Comparison of ENCODE assay signal across 8 mouse cellular contexts in genomic region chr17:32787436-32788093, GRCm38 (mm10). TPM values are rescaled to one million over a fixed set of nuclear protein-coding genes. Genes with fewer than 3 reads are reported as not detected.
DNase-seq lines count a peak whose midpoint lies in the region; ATAC-seq and TF ChIP-seq lines count a peak whose summit lies in the region.

No protein-coding gene starts in this region.

- H3K4me3 ChIP-seq in cerebellum, adult 2 months (replicated peaks; ENCODE audit: insufficient read depth, low read depth, low read length) = peak overlapping the region; percentile 75
- H3K4me3 ChIP-seq in thymus, adult 2 months (ENCODE audit: control insufficient read depth, insufficient read depth, low read length) = peak overlapping the region; percentile 90
- H3K4me3 ChIP-seq in forebrain, postnatal 0 days (ENCODE audit: low read depth, low read length) = peak overlapping the region; percentile 78
- H3K4me3 ChIP-seq in midbrain, embryonic 13.5 days (replicated peaks) = peak overlapping the region; percentile 92

- peak; percentile 83 for ATAC-seq in forebrain, postnatal 0 days
- ATAC-seq in midbrain, embryonic 13.5 days = peak; percentile 95

- H3K4me1 ChIP-seq in cerebellum, adult 2 months (ENCODE audit: control insufficient read depth, insufficient read depth, low read length) = no peaks in the 10 kb centered on the region
- peaks cover 9% of the 10 kb centered on the region for H3K4me1 ChIP-seq in thymus, adult 2 months (replicated peaks; ENCODE audit: control insufficient read depth, insufficient read depth, low read length)
- peaks cover 20% of the 10 kb centered on the region for H3K4me1 ChIP-seq in forebrain, postnatal 0 days (ENCODE audit: insufficient read depth)
- H3K4me1 ChIP-seq in midbrain, embryonic 13.5 days (replicated peaks) = peaks cover 28% of the 10 kb centered on the region

- H3K27me3 ChIP-seq in cerebellum, adult 2 months (ENCODE audit: control insufficient read depth, insufficient read depth, low read length) = no peaks in the 10 kb centered on the region
- H3K27me3 ChIP-seq in thymus, adult 2 months (ENCODE audit: control insufficient read depth, insufficient read depth, low read length) = no peaks in the 10 kb centered on the region
- no peaks in the 10 kb centered on the region for H3K27me3 ChIP-seq in forebrain, postnatal 0 days (ENCODE audit: insufficient read depth, low read length)
- no peaks in the 10 kb centered on the region for H3K27me3 ChIP-seq in midbrain, embryonic 13.5 days

- no peak for DNase-seq in cerebellum, adult 2 months
- DNase-seq in cerebellum, adult 8-10 months = no peak
- DNase-seq in thymus, adult 2 months = no peak
- no peak for DNase-seq in thymus, postnatal 36 days
- no peak for DNase-seq in forebrain, postnatal 0 days
- peak; percentile 68 for DNase-seq in kidney, postnatal 14 days
- DNase-seq in adrenal gland, adult (ENCODE audit: inconsistent age in 2 of 2, low spot score in 1 of 2) = no peak

- H3K27ac ChIP-seq in cerebellum, adult 2 months (ENCODE audit: insufficient read depth, low read length) = peak overlapping the region; percentile 82
- H3K27ac ChIP-seq in thymus, adult 2 months (ENCODE audit: control insufficient read depth, insufficient read depth, low read length) = peak overlapping the region; percentile 36
- H3K27ac ChIP-seq in forebrain, postnatal 0 days (ENCODE audit: low read depth, low read length) = peak overlapping the region; percentile 95
- H3K27ac ChIP-seq in midbrain, embryonic 13.5 days = peak overlapping the region; percentile 94

- under 1% methylated on average over 31 of the region's 31 CpGs for WGBS in cerebellum, adult 2 months
- 2% methylated on average over 31 of the region's 31 CpGs for WGBS in thymus, adult 2 months
- WGBS in forebrain, postnatal 0 days = 2% methylated on average over 31 of the region's 31 CpGs
- WGBS in midbrain, embryonic 13.5 days = 1% methylated on average over 31 of the region's 31 CpGs

- H3K4me2 ChIP-seq in forebrain, postnatal 0 days (ENCODE audit: low read depth) = peak overlapping the region; percentile 61
- H3K4me2 ChIP-seq in midbrain, embryonic 13.5 days (replicated peaks) = peak overlapping the region; percentile 73

- peak overlapping the region; percentile 97 for H3K9ac ChIP-seq in forebrain, postnatal 0 days
- peak overlapping the region; percentile 97 for H3K9ac ChIP-seq in midbrain, embryonic 13.5 days (replicated peaks)

- no peak for TF ChIP-seq POLR2A in cerebellum, adult 2 months (IDR thresholded peaks at IDR 0.05; ENCODE audit: borderline replicate concordance, insufficient read depth, low read length)
- no peak for TF ChIP-seq POLR2A in thymus, adult 2 months (IDR thresholded peaks at IDR 0.05; ENCODE audit: control insufficient read depth, extremely low read depth, insufficient read depth, low read length, poor library complexity)

- H3K9me3 ChIP-seq in forebrain, postnatal 0 days (ENCODE audit: low read length) = no peaks in the 10 kb centered on the region
- no peaks in the 10 kb centered on the region for H3K9me3 ChIP-seq in midbrain, embryonic 13.5 days

- H3K36me3 ChIP-seq in thymus, adult 2 months (ENCODE audit: control insufficient read depth, insufficient read depth, low read length) = peaks cover 9% of the 10 kb centered on the region
- 0 out of 2 replicates have a peak, but pooled peaks cover 10% of the 10 kb centered on the region for H3K36me3 ChIP-seq in forebrain, postnatal 0 days (ENCODE audit: insufficient read depth)
- peaks cover 22% of the 10 kb centered on the region for H3K36me3 ChIP-seq in midbrain, embryonic 13.5 days

- no peak for TF ChIP-seq CTCF in cerebellum, adult 2 months (IDR thresholded peaks at IDR 0.05; ENCODE audit: borderline replicate concordance, insufficient read depth, low read depth, low read length)
- TF ChIP-seq CTCF in thymus, adult 2 months (IDR thresholded peaks at IDR 0.05; ENCODE audit: borderline replicate concordance, control insufficient read depth, extremely low read depth, insufficient read depth, low read length, poor library complexity) = 0 out of 2 replicates have a peak, but pooled peaks have one; percentile 43
- no peak for TF ChIP-seq CTCF in forebrain, postnatal 0 days (IDR thresholded peaks at IDR 0.05; ENCODE audit: low read depth)

RNA-seq across cellular contexts. Expression of gene Zfp871, which starts 0.5 kb away (rescaled TPM):
- polyA plus RNA-seq in cerebellum, adult 2 months (2012; rRNA removed) = 25.9 and 28.8 TPM in 2 replicates
- 25.7 and 29.7 TPM in 2 replicates for polyA plus RNA-seq in thymus, adult 2 months (2012; rRNA removed)
- 31.6 and 40.2 TPM in 2 replicates for total RNA-seq in forebrain, postnatal 0 days (2014; rRNA removed)
- polyA plus RNA-seq in forebrain, postnatal 0 days (2015; fragmentation: Nextera tagmentation; extraction: Ambion mirVana) = 26.0 and 51.2 TPM in 2 replicates
- 44.6 and 54.4 TPM in 2 replicates for polyA plus RNA-seq in midbrain, embryonic 13.5 days (2015; fragmentation: Nextera tagmentation; extraction: Ambion mirVana)

RNA-seq across cellular contexts. Expression of gene Zfp811, which starts 22.2 kb away (rescaled TPM):
- 6.4 and 7.2 TPM in 2 replicates for polyA plus RNA-seq in cerebellum, adult 2 months (2012; rRNA removed)
- 0.05 and 0.13 TPM in 2 replicates for polyA plus RNA-seq in thymus, adult 2 months (2012; rRNA removed)
- total RNA-seq in forebrain, postnatal 0 days (2014; rRNA removed) = 21.9 and 25.0 TPM in 2 replicates
- polyA plus RNA-seq in forebrain, postnatal 0 days (2015; fragmentation: Nextera tagmentation; extraction: Ambion mirVana) = 7.6 and 19.7 TPM in 2 replicates
- 78.5 and 80.6 TPM in 2 replicates for polyA plus RNA-seq in midbrain, embryonic 13.5 days (2015; fragmentation: Nextera tagmentation; extraction: Ambion mirVana)

RNA-seq across cellular contexts. Expression of gene Zfp799, which starts 42.5 kb away (rescaled TPM):
- polyA plus RNA-seq in cerebellum, adult 2 months (2012; rRNA removed) = 13.3 and 15.7 TPM in 2 replicates
- 9.8 and 12.5 TPM in 2 replicates for polyA plus RNA-seq in thymus, adult 2 months (2012; rRNA removed)
- total RNA-seq in forebrain, postnatal 0 days (2014; rRNA removed) = 21.9 and 26.3 TPM in 2 replicates
- 10.2 and 14.3 TPM in 2 replicates for polyA plus RNA-seq in forebrain, postnatal 0 days (2015; fragmentation: Nextera tagmentation; extraction: Ambion mirVana)
- polyA plus RNA-seq in midbrain, embryonic 13.5 days (2015; fragmentation: Nextera tagmentation; extraction: Ambion mirVana) = 21.5 and 24.2 TPM in 2 replicates

Comparison
In these comparisons a context has a peak if more than half of its experiments do, and no peak if none do; other contexts are left out.
1. H3K27ac ChIP-seq: peak in every context shown above with its lines; median percentile 95 in forebrain, postnatal 0 days; 94 in midbrain, embryonic 13.5 days; 82 in cerebellum, adult 2 months; 36 in thymus, adult 2 months.